Mouse (Mus musculus) layer of hippocampus, adult 9-10 months (tissue): ENCODE data around the gene Rpn1.

Experiments used
- DNase-seq: peaks from one replicate; pipeline ENCODE4 v3.0.0; 2022; ENCODE audit warnings: low spot score

Gene Rpn1

DNA sequence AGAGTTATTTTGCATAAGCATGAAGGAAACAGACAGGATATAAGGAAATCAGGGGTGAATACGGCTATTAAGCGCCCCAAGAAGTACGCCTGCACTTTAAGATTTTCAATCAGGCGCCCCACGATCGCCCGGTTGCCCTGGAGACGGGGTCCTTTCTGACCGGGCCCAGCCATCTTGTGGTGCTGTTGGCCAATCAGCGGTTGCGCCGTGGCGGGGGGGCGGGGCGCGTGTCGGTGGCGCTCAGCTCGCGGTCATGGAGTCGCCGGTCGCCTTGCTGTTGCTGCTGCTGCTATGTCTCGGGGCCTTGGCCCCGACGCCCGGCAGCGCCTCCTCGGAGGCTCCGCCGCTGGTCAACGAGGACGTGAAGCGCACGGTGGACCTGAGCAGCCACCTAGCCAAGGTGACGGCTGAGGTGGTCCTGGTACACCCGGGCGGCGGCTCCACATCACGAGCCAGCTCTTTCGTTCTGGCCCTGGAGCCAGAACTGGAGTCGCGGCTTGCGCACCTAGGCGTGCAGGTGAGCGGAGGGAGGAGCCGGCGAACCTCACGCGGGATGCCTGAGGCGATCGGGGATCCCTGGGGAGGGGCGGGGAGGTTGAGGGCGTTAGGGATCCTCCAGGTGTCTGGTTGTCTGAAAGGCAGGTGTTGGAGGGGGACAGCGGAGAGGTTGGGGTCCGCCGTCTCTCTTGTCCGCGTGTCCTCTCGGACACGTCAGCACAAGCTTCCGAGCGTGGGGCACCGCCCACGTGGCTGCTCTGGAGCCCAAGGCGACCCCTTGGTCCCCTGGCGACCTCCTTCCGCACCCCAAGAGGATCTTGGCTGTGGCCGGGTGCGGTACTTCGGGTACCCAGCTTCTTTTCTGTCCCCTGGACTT is at the start of gene Rpn1:
Gene Rpn1 (plus strand): TSS at position 205 of the 874 bp plus-strand sequence.
- peak; percentile 87 for DNase-seq

- no peak for DNase-seq
These were observed 46.7 kb upstream of the Rpn1 start for GRCm38 (mm10) chr6:88037471-88038045.

GRCm38 (mm10) chr6:88039426-88039825 is 44.9 kb upstream of the Rpn1 start:
- no peak for DNase-seq

DNA sequence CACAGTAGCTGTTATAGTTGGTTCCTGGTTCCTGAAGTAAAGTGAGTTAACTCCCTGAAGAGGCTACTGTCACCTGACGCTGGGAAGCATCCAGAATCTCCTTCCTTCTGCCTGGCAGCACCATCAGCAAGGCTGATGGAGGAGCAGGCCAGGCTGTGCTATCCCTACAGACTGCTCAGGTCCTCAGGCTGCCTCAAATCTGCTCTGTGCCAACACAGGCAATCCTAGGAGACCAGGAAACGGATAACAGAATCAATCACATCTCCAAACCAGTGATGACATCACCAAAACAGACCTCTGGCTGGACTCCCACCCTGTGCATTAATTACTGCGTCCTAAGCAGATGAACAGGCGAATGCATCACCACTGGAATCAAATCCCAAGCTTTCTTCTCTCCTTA is 43.1 kb upstream of the Rpn1 start:
- no peak for DNase-seq

DNA sequence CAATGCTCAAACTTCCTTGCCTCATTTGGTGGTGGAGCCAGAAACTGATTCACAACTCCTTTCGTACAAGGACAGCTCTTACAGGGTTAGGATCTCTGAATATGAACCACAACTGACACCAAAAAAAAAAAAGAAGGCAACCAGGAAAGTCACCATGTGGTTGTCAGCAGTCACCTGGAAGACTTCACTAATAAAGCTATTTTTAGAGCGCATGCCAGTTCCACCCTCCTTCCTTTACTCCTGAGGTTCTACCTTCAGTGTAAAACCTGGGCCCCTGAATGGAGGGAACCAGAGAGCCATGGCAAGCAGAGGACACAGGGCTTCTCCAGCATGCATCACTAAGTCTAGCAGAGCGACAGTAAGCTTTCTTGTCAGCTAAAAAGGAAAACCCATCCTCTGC is 41.9 kb upstream of the Rpn1 start:
- no peak for DNase-seq

GRCm38 (mm10) chr6:88044234-88044576 is 40.1 kb upstream of the Rpn1 start:
- no peak for DNase-seq

DNA sequence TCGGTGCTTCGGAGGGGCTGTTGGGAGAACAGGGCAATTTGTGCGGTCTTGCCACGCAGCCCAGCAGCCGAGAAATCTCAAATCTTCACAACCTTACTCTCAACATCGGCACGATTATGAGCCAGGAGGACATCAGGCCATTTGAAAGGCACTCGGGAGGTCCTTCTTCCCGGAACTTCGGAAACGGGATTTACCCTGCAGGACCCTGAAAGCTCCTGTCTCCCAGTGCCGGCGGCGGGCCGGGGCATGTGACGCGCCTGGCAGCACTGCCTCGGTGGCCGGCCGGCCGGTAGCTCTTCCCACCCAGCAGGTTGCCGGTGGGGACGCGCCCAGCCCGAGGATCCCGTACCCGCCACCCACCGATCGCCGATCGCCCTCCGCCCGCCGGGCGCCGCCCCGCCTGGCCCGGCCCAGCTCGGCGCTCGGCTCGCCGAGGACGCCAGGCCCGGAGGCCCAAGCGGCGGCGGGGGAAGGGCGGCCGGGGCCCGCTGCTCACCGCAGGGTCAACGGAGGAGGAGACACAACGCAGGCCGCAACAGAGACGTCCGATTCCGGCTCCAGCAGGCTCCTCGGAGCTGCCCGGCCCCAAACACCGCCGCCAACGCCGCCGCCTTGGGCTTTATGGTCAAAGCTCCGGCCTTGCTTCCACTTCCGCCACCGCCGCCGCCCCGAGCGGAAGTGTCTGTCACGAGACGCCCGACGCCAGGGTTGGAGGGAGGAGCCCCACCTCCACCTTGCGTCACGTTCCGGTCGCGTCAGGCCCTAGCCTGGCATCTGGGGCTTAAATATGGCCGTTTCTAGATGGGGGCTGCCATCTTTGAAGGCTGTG is 39.5 kb upstream of the Rpn1 start, which contains the start of gene Rab7:
Gene Rab7 (minus strand): TSS at position 694 of the 829 bp plus-strand sequence.
- peak; percentile 79 for DNase-seq

DNA sequence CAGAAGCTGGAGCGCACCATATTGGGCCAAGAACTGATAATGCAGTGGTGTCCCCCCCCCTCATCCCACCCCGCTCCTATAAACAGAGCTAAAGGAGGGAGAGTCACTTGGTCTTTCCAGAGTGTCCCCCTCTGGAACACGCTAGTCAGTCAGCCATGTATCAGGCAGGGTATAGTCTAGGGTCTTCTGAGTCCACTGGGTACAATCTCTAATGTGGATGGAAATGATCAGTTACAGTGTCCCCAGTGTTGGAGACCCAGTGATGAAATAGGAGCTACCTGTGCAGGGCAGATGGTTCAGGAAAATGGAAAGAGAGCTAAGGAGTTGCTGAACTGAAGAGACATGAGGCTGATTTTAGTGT is 38.9 kb upstream of the Rpn1 start:
- no peak for DNase-seq

DNA sequence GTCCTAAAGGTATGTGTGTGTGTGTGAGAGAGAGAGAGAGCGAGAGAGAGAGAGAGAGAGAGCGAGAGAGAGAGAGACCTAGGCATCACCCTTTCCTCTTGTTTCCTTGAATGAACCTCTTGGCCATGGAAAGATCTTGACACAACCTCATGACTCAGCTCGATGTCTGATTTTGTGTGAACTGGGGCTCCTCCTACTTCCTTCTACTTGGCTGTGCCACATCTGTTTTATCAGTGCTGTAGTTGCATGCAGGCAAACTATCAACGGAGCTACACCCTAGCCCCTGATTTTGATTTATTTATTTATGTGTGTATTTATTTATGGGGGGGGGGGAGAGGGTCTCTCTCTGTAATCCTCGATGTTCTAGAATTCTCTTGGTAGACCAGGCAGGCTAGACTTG is 36.4 kb upstream of the Rpn1 start:
- no peak for DNase-seq

GRCm38 (mm10) chr6:88049008-88049407 is 35.3 kb upstream of the Rpn1 start:
- DNase-seq = no peak

DNA sequence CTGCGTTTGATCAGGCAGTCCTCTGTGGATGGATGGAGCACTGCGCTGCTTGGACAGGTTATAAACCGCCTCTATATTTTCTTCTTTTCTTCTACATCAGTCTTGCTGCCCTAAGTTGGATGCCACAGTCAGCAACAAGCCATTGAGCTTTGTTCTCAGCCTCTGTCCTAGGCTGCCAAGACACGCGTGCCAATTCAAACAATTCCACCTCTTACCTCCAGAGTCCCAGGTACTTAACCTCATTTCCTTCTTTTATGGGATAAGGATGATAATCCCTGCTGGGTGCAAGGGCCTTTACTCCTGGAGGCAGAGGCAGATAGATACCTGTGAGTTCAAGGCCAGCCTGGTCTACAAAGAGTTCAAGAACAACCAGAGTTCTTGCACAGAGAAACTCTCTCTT is 33.1 kb upstream of the Rpn1 start:
- DNase-seq = no peak

GRCm38 (mm10) chr6:88053228-88054080 is 30.8 kb upstream of the Rpn1 start:
- DNase-seq = no peak

DNA sequence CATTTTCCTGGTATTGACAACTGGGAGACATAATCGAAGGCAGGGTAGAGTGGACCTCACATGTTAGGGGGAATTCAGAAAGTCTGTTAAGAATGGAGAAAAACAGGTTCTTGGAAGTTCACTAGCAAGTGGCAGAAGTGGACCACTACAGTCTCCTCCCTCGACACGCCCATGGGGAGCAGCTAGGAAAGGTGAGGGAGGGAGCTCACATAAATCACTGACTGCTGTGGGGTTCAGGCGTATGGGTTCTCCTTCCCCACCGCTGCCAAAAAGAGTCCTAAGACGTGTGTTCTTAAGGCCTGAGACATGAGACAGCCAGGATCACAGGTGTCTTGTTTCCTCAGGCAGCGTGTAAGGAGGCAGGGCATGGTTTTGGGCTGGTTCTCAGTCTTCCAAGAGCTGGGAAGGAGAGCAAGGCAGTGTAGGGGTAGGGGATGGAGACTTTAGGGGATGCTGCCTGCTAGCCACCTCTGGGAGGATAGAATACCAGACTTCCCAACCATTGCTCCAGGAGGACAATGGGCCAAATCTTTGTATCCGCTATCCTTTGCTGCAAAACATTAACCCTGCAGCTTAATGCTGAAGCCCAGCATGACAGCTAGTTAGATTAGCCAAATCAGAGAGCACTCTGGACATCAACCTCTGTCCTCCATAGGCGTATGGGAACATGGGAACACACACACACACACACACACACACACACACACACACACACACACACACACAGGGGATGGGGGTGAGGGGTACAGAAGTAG is 30.0 kb upstream of the Rpn1 start:
- DNase-seq = no peak

- DNase-seq = no peak
These were observed 28.6 kb upstream of the Rpn1 start for GRCm38 (mm10) chr6:88055663-88056062.

GRCm38 (mm10) chr6:88056866-88057265 is 27.4 kb upstream of the Rpn1 start:
- no peak for DNase-seq

GRCm38 (mm10) chr6:88059903-88060302 is 24.4 kb upstream of the Rpn1 start:
- no peak for DNase-seq

DNA sequence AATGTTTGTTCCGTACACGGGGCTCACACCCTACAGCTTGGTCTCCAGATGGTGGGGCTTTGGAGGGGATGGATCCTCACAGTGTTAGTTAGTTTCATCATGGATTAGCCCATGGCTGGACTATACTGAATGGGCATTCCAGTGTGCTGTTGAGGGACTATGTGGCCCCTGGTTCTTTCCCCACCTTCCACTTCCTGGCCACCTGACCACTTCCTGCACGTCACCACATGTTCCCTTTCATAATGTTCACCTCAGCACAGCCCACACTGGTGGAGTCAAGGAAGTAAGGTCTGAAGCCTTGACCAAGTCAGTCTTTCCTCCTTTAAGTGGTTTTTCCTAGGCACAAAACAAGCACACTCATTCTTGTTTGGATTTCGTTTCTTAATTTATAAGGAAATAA is 23.7 kb upstream of the Rpn1 start:
- no peak for DNase-seq

GRCm38 (mm10) chr6:88061406-88061805 is 22.9 kb upstream of the Rpn1 start:
- no peak for DNase-seq

GRCm38 (mm10) chr6:88062398-88062797 is 21.9 kb upstream of the Rpn1 start:
- DNase-seq = no peak

GRCm38 (mm10) chr6:88064072-88064642 is 20.1 kb upstream of the Rpn1 start:
- DNase-seq = no peak

DNA sequence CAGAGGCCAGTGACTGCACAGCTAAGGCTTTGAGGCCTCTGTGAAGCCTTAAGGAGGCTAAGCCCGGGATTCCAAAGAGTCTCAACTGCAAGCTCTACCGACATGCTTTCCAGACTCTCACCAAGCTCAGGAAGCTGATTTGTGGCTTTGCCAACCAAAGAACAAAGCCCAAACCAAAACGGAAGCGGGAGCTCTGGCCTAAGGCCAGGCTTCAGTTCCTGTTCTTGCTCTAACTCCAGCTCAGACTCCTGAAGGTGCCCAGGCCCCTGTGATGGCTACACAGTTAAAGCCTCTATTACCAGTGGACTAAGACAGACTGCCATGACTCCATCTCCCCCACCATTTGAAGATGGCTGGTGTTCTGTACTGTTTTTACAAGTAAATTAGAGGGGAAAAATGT is 19.2 kb upstream of the Rpn1 start:
- DNase-seq = no peak
